Mouse (Mus musculus) lung, embryonic 16.5 days (tissue): ENCODE data around the gene Myzap. TPM values are rescaled to one million over a fixed set of nuclear protein-coding genes. Genes with fewer than 3 reads are reported as not detected.

Experiments
- ATAC-seq: fragments of 200-750 bp; cut with Nextera tagmentation; 2 replicates; pipeline ENCODE4 v1.8.0; 2017; ENCODE audit warnings: low read depth, mild to moderate bottlenecking, moderate library complexity
- H3K27ac ChIP-seq: fragments of 300-500 bp; sonication (generic); 2 replicates; pipeline ENCODE4 v1.5.1; 2014; ENCODE audit warnings: mild to moderate bottlenecking, control low read depth, low read length
- H3K27me3 ChIP-seq: fragments of 300-500 bp; sonication (generic); 2 replicates; pipeline ENCODE4 v1.6.1; 2014; ENCODE audit warnings: low read depth, low read length, mixed read lengths; ENCODE audit not compliant: control insufficient read depth, insufficient read depth
- H3K36me3 ChIP-seq: fragments of 300-500 bp; sonication (generic); 2 replicates; pipeline ENCODE4 v1.6.1; 2014; ENCODE audit warnings: low read length; ENCODE audit not compliant: control insufficient read depth, insufficient read depth
- H3K4me1 ChIP-seq: fragments of 300-500 bp; sonication (generic); replicated peaks from 2 replicates; pipeline ENCODE4 v1.6.1; 2014; ENCODE audit warnings: low read length, mixed read lengths; ENCODE audit not compliant: control insufficient read depth, insufficient read depth
- H3K4me2 ChIP-seq: fragments of 300-500 bp; sonication (generic); 2 replicates; pipeline ENCODE4 v1.6.1; 2014; ENCODE audit warnings: low read depth, low read length, control low read depth
- H3K4me3 ChIP-seq: fragments of 300-500 bp; sonication (generic); 2 replicates; pipeline ENCODE4 v1.5.1; 2014; ENCODE audit warnings: mild to moderate bottlenecking, low read length, control low read depth
- H3K9ac ChIP-seq: fragments of 300-500 bp; sonication (generic); 2 replicates; pipeline ENCODE4 v1.6.1; 2014; ENCODE audit warnings: low read length, control low read depth
- H3K9me3 ChIP-seq: fragments of 300-500 bp; sonication (generic); 2 replicates; pipeline ENCODE4 v1.6.1; 2016; ENCODE audit warnings: low read length; ENCODE audit not compliant: control insufficient read depth
- WGBS: fragments of 180-500 bp; shearing (Covaris S2); extraction: QIAGEN DNeasy Blood & Tissue Kit; methylation state at CpG from one replicate; pipeline ENCODE4 v1.1.7; 2014; 5-methylcytosine and 5-hydroxymethylcytosine counted together
- polyA plus RNA-seq: library from polyadenylated mRNA; unstranded; fragments of >200 nt; fragmentation: Nextera tagmentation; extraction: Ambion mirVana; gene quantifications from 2 replicates; pipeline ENCODE4 v1.2.1, GENCODE M21; 2015

Gene Myzap
- polyA plus RNA-seq, 1 experiment from 2014 or later = 66.7 TPM

DNA sequence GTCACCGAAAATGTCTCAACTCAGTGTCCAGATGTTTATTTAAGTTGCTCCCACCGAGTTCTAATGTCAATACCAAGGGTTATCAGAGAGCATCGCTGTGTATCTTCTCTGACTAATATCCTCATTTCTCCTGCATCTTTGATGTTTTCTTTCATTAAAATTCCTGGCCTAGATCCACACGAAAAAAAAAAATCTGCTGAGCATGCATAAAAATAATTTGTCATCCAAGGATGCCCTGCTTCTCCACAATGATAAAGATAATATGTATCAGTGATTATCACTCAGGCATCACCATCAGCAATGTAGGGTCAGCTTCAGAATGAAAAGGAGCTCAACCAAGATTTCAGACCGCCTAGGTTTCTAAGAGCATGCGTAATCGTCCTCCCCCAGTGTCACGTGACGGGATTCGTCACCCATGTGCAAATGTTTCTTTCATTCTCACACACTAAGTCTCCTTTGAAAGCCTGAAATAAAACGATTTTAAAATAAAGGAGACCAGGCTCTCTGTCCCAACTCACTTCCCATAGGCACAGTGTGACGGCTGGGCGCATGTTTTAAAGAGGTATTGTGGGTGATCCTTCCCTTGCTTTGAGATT lies 129.0 kb downstream of the Myzap start:
- Histone ChIP-seq H3K9ac (no peak overlapping the region), H3K9me3 (no peaks in the 10 kb centered on the region), H3K4me1 (0 out of 2 replicates have a peak, but pooled peaks cover 5% of the 10 kb centered on the region), H3K27me3 (no peaks in the 10 kb centered on the region), H3K4me2 (no peak overlapping the region), H3K36me3 (no peaks in the 10 kb centered on the region), H3K27ac (no peak overlapping the region), H3K4me3 (no peak overlapping the region)
- no peak for ATAC-seq
- 30% methylated on average over 13 of the region's 13 CpGs for WGBS

DNA sequence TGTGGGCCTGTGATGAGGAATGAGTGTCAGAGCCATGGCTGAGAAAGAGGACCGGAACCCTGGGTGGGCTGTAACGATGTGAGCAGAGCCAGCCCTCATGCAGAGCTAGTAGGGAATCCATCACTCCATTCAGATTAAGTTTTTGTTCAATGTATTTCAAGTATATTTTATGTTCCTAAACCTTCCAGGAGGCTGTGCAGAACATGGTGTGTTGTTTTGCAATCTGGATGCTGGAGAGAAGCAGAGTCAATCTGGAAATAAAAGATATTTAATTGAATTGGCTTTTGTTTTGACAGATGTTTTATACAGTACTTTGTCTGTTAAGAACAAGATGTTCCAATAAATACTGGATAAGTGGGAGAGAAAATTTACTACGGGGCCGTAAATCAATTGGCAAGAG lies 135.4 kb downstream of the Myzap start:
- Histone ChIP-seq H3K27ac (no peak overlapping the region), H3K4me2 (no peak overlapping the region), H3K4me3 (no peak overlapping the region), H3K27me3 (no peaks in the 10 kb centered on the region), H3K36me3 (no peaks in the 10 kb centered on the region), H3K4me1 (no peaks in the 10 kb centered on the region), H3K9ac (no peak overlapping the region), H3K9me3 (no peaks in the 10 kb centered on the region)
- ATAC-seq = no peak
- 71% methylated on average over 4 of the region's 4 CpGs for WGBS

Other genes starting within 250 kb of the Myzap start
- gene Polr2m, start 106.4 kb downstream of the Myzap start, polyA plus RNA-seq = 321 and 331 TPM in 2 replicates
- gene Cgnl1, start 179.2 kb upstream of the Myzap start, polyA plus RNA-seq = 21.4 and 21.8 TPM in 2 replicates